Mouse (Mus musculus): ENCODE data around the gene Phactr1. TPM values are rescaled to one million over a fixed set of nuclear protein-coding genes. Genes with fewer than 3 reads are reported as not detected.
A peak's percentile ranks its signal among the peaks of the same experiment; 100 is the strongest.

Gene Phactr1
- polyA plus RNA-seq, 1 experiment from 2014 or later: 48.1 TPM

DNA sequence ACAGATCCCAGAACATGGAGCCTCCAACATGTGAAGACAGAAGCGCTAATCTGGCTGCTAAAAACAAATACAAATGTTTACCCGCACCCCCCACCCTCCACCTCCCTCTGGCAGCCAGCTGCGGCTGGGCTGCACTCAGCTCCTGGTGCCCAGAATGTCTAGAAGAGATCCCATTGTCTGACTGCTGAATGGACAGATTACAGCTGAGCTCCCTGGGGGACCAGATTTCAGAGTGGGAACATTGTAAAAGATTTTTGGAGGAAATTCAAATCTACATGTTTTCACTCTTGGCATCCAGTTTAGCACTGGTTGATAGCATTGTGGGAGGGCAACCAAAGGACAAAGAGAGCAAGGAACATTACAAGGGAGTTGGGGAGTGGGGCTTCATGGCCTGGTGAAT is 331.1 kb downstream of the Phactr1 start:
- H3K9me3 ChIP-seq (replicated peaks): no peaks in the 10 kb centered on the region
- no peak overlapping the region for H3K4me3 ChIP-seq (replicated peaks)
- H3K36me3 ChIP-seq: no peaks in the 10 kb centered on the region
- ATAC-seq (ENCODE audit: low FRiP score): no peak
- no peak overlapping the region for H3K27ac ChIP-seq (replicated peaks)
- WGBS: 51% methylated on average over 3 of the region's 3 CpGs
- no peaks in the 10 kb centered on the region for H3K27me3 ChIP-seq (replicated peaks)
- peaks cover 7% of the 10 kb centered on the region; the same call in 1 of the 2 replicates for H3K4me1 ChIP-seq
- no peak overlapping the region for H3K4me2 ChIP-seq
- H3K9ac ChIP-seq (replicated peaks): no peak overlapping the region

DNA sequence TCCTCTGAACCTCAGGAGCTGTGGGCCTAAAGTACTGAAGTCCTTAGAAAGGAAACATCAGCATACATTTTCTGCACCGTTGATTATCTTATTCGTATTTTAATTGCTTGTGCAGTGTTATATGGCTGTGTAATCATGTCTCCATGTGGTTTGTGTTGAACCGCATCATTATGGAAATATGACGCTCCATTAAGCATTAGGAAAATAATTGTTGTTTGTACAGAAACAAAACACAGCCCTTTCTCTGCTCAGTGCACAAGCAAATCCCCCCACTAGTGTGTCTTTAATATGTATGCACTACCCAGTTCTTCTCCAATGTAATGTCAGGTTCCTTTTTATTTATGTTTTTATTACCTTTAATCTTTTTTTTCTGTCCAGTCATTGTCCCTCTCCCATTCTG is 333.6 kb downstream of the Phactr1 start:
- 0 out of 2 replicates have a peak overlapping the region, but pooled peaks have one; percentile 37 for H3K27ac ChIP-seq (replicated peaks)
- peaks cover 7% of the 10 kb centered on the region; the same call in 1 of the 2 replicates for H3K4me1 ChIP-seq
- H3K9ac ChIP-seq (replicated peaks): no peak overlapping the region
- no peaks in the 10 kb centered on the region for H3K36me3 ChIP-seq
- WGBS: 35% methylated on average over 4 of the region's 4 CpGs
- no peaks in the 10 kb centered on the region for H3K9me3 ChIP-seq (replicated peaks)
- no peak overlapping the region for H3K4me3 ChIP-seq (replicated peaks)
- no peak overlapping the region for H3K4me2 ChIP-seq
- ATAC-seq (ENCODE audit: low FRiP score): no peak; the same call in 1 of the 2 replicates
- H3K27me3 ChIP-seq (replicated peaks): no peaks in the 10 kb centered on the region

- Histone ChIP-seq H3K27me3 (replicated peaks) (no peaks in the 10 kb centered on the region), H3K4me1 (peaks cover 7% of the 10 kb centered on the region; the same call in 1 of the 2 replicates), H3K4me2 (no peak overlapping the region), H3K9me3 (replicated peaks) (no peaks in the 10 kb centered on the region), H3K9ac (replicated peaks) (no peak overlapping the region), H3K36me3 (no peaks in the 10 kb centered on the region), H3K27ac (replicated peaks) (no peak overlapping the region), H3K4me3 (replicated peaks) (no peak overlapping the region)
- WGBS: 64% methylated on average over 6 of the region's 6 CpGs
- no peak for ATAC-seq (ENCODE audit: low FRiP score)
Measured at GRCm38 (mm10) chr13:43015768-43016167, 335.3 kb downstream of the Phactr1 start.

GRCm38 (mm10) chr13:43018863-43019262 is 338.4 kb downstream of the Phactr1 start:
- 48% methylated on average over 5 of the region's 5 CpGs for WGBS

GRCm38 (mm10) chr13:43021031-43021430 is 340.6 kb downstream of the Phactr1 start:
- Histone ChIP-seq H3K9me3 (replicated peaks) (no peaks in the 10 kb centered on the region), H3K4me2 (no peak overlapping the region), H3K9ac (replicated peaks) (no peak overlapping the region), H3K4me1 (no peaks in the 10 kb centered on the region), H3K4me3 (replicated peaks) (no peak overlapping the region), H3K36me3 (no peaks in the 10 kb centered on the region), H3K27ac (replicated peaks) (no peak overlapping the region), H3K27me3 (replicated peaks) (no peaks in the 10 kb centered on the region)
- ATAC-seq (ENCODE audit: low FRiP score): no peak
- WGBS: 72% methylated on average over 6 of the region's 6 CpGs

More at GRCm38 (mm10) chr13:43018863-43019262, 338.4 kb downstream of the Phactr1 start:
- H3K4me2 ChIP-seq: no peak overlapping the region
- H3K4me1 ChIP-seq: peaks cover 5% of the 10 kb centered on the region; the same call in 1 of the 2 replicates
- H3K27me3 ChIP-seq (replicated peaks): no peaks in the 10 kb centered on the region
- no peaks in the 10 kb centered on the region for H3K36me3 ChIP-seq
- H3K27ac ChIP-seq (replicated peaks): no peak overlapping the region
- H3K9me3 ChIP-seq (replicated peaks): no peaks in the 10 kb centered on the region
- H3K4me3 ChIP-seq (replicated peaks): no peak overlapping the region
- H3K9ac ChIP-seq (replicated peaks): no peak overlapping the region
- no peak for ATAC-seq (ENCODE audit: low FRiP score)

- 66% methylated on average over 5 of the region's 5 CpGs for WGBS
- ATAC-seq (ENCODE audit: low FRiP score): no peak
- no peak overlapping the region for H3K27ac ChIP-seq (replicated peaks)
- H3K9ac ChIP-seq (replicated peaks): no peak overlapping the region
- no peaks in the 10 kb centered on the region for H3K4me1 ChIP-seq
- no peak overlapping the region for H3K4me2 ChIP-seq
- no peaks in the 10 kb centered on the region for H3K36me3 ChIP-seq
- no peaks in the 10 kb centered on the region for H3K27me3 ChIP-seq (replicated peaks)
- H3K9me3 ChIP-seq (replicated peaks): no peaks in the 10 kb centered on the region
- H3K4me3 ChIP-seq (replicated peaks): no peak overlapping the region
Measured at GRCm38 (mm10) chr13:43023005-43023404, 342.6 kb downstream of the Phactr1 start.

DNA sequence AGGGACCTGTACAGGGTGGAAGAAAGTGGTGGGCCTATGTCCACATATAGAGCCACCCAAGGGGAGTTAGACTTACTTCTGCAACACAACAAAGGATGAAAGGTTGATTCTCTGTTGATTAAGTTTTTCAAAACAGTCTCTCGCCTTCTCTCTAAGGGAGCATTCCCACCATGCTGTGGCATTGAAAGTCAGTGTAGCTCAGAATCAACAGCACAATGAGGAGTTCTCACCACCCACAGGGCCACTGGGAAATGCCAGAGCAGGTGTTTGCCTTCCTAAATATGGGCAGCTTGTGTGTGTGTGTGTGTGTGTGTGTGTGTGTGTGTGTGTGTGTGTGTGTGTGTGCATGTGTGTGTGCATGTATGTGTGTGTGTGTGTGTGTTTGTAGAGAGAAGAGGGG is 347.1 kb downstream of the Phactr1 start:
- H3K4me1 ChIP-seq: no peaks in the 10 kb centered on the region
- ATAC-seq (ENCODE audit: low FRiP score): no peak
- WGBS: 45% methylated on average over 1 of the region's 1 CpGs
- no peak overlapping the region for H3K9ac ChIP-seq (replicated peaks)
- H3K27ac ChIP-seq (replicated peaks): no peak overlapping the region
- peaks cover 3% of the 10 kb centered on the region; the same call in 1 of the 2 replicates for H3K36me3 ChIP-seq
- no peaks in the 10 kb centered on the region for H3K9me3 ChIP-seq (replicated peaks)
- H3K4me2 ChIP-seq: no peak overlapping the region
- no peaks in the 10 kb centered on the region for H3K27me3 ChIP-seq (replicated peaks)
- H3K4me3 ChIP-seq (replicated peaks): no peak overlapping the region

DNA sequence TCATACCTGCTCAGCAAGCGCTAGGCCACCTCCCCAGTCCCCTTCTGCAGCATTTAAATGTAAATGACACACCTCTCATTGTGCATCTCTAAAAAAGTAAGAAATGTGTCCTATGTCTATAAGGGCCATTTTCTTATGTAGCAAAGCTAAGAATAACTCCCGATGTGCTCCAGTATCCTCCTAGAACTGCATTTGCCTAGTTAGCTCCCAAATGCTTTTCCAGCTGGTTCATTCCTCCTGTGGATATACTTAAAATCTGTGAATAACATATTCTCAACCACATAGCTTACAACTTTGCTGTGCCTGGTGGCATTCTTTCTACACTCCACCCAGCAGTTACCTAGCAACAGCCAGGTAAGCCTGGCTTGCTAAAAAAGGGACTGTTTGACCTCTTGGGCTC is 349.8 kb downstream of the Phactr1 start:
- no peaks in the 10 kb centered on the region for H3K4me1 ChIP-seq
- no peak for ATAC-seq (ENCODE audit: low FRiP score)
- 83% methylated on average over 2 of the region's 2 CpGs for WGBS
- no peaks in the 10 kb centered on the region for H3K27me3 ChIP-seq (replicated peaks)
- no peak overlapping the region for H3K4me2 ChIP-seq
- H3K9me3 ChIP-seq (replicated peaks): no peaks in the 10 kb centered on the region
- no peak overlapping the region for H3K27ac ChIP-seq (replicated peaks)
- H3K9ac ChIP-seq (replicated peaks): no peak overlapping the region
- no peak overlapping the region for H3K4me3 ChIP-seq (replicated peaks)
- H3K36me3 ChIP-seq: peaks cover 4% of the 10 kb centered on the region; the same call in 1 of the 2 replicates

DNA sequence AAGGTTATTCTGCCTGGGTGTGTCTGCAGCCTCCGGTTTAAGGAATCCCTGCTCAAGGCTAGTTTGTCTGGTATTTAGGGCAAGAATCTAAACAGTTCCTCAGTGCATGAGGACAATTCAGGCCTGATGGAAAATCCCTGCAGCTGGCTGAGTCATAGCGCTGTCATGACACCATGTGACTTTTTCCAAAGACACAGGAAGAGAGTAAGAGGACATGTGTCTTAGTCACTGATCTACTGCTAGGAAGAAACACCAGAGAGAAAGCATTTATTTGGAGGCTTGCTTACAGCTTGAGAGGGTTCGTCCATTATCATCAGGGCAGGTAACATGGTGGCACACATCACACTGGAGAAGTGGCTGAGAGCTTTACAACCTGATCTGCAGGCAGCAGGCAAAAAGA is 352.0 kb downstream of the Phactr1 start:
- Histone ChIP-seq H3K9me3 (replicated peaks) (no peaks in the 10 kb centered on the region), H3K4me2 (no peak overlapping the region), H3K4me1 (no peaks in the 10 kb centered on the region), H3K27me3 (replicated peaks) (no peaks in the 10 kb centered on the region), H3K36me3 (peaks cover 4% of the 10 kb centered on the region; the same call in 1 of the 2 replicates), H3K9ac (replicated peaks) (no peak overlapping the region), H3K27ac (replicated peaks) (no peak overlapping the region), H3K4me3 (replicated peaks) (no peak overlapping the region)
- no peak for ATAC-seq (ENCODE audit: low FRiP score)
- 95% methylated on average over 3 of the region's 3 CpGs for WGBS

DNA sequence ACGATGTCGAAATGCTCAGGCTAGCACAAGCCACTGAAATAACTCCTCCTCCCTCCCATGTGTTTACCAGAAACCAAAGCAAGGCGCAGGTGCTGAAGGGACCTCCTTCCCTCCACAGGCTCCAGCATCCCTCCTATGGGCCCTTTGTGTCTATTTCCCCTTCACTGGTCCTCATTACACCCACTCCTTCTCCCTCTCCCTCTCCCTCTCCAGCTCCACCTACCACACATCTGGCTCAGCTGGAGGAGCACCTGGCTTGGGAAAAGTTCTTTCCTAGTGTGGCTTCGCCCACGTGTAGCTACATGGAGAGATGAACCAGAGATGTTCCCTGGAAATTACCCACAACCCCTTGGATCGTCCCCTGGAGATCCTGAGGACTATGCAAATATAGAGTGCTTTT is 356.1 kb downstream of the Phactr1 start:
- no peak for ATAC-seq (ENCODE audit: low FRiP score)

DNA sequence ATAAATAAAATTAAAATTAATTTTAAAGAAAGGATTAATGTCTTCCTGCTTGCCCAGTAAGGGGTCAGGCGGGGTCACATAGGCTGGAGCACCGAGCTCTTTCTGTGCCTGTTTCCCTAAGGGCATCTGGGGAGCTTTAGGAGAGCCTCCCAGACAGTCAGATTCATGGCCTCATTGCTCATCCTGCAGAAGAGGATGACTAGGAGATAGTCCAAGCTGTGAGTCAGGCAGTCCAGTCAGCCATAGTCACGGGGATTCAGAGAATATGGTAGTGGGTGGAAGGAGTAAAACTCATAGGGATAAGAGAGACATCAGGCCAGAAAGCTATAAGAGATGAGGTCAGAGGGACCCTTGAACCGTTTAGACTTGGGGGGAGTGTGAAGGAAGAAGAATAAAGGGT is 362.3 kb downstream of the Phactr1 start:
- Histone ChIP-seq H3K4me2 (no peak overlapping the region), H3K4me3 (replicated peaks) (no peak overlapping the region), H3K4me1 (no peaks in the 10 kb centered on the region), H3K27ac (replicated peaks) (no peak overlapping the region), H3K36me3 (no peaks in the 10 kb centered on the region), H3K27me3 (replicated peaks) (no peaks in the 10 kb centered on the region), H3K9ac (replicated peaks) (no peak overlapping the region), H3K9me3 (replicated peaks) (no peaks in the 10 kb centered on the region)
- WGBS: 84% methylated on average over 4 of the region's 4 CpGs
- ATAC-seq (ENCODE audit: low FRiP score): no peak

More for the DNA sequence above, 356.1 kb downstream of the Phactr1 start:
- H3K4me3 ChIP-seq (replicated peaks): no peak overlapping the region
- no peaks in the 10 kb centered on the region for H3K27me3 ChIP-seq (replicated peaks)
- no peak overlapping the region for H3K9ac ChIP-seq (replicated peaks)
- H3K9me3 ChIP-seq (replicated peaks): no peaks in the 10 kb centered on the region
- H3K36me3 ChIP-seq: peaks cover 4% of the 10 kb centered on the region; the same call in 1 of the 2 replicates
- 71% methylated on average over 6 of the region's 6 CpGs for WGBS
- H3K4me1 ChIP-seq: no peaks in the 10 kb centered on the region
- H3K4me2 ChIP-seq: no peak overlapping the region
- H3K27ac ChIP-seq (replicated peaks): no peak overlapping the region

- 72% methylated on average over 3 of the region's 3 CpGs for WGBS
- Histone ChIP-seq H3K4me2 (no peak overlapping the region), H3K36me3 (no peaks in the 10 kb centered on the region), H3K9me3 (replicated peaks) (no peaks in the 10 kb centered on the region), H3K4me1 (no peaks in the 10 kb centered on the region), H3K4me3 (replicated peaks) (no peak overlapping the region), H3K27me3 (replicated peaks) (no peaks in the 10 kb centered on the region), H3K9ac (replicated peaks) (no peak overlapping the region), H3K27ac (replicated peaks) (no peak overlapping the region)
- no peak for ATAC-seq (ENCODE audit: low FRiP score)
Measured at GRCm38 (mm10) chr13:43048553-43048952, 368.1 kb downstream of the Phactr1 start.

Measured in neural tube, embryonic 15.5 days (tissue).